Mouse (Mus musculus) gonadal fat pad, adult 2 months (tissue): ENCODE data around the gene Cebpe. TPM values are rescaled to one million over a fixed set of nuclear protein-coding genes. Genes with fewer than 3 reads are reported as not detected.
A peak's percentile ranks its signal among the peaks of the same experiment; 100 is the strongest.

ENCODE experiments used
- DNase-seq: peaks from one replicate; pipeline ENCODE4 v3.0.0-alpha.2; 2012; ENCODE audit warnings: low read depth
- polyA plus RNA-seq: library from polyadenylated mRNA; depleted of rRNA; stranded (reverse); fragments of >200 nt; gene quantifications from 2 replicates; pipeline ENCODE4 v1.2.3, GENCODE M21; 2012

Gene Cebpe
- polyA plus RNA-seq, 1 experiment: 0.63 TPM

GRCm38 (mm10) chr14:54721711-54722110 is 9.7 kb upstream of the Cebpe start:
- DNase-seq: no peak

DNA sequence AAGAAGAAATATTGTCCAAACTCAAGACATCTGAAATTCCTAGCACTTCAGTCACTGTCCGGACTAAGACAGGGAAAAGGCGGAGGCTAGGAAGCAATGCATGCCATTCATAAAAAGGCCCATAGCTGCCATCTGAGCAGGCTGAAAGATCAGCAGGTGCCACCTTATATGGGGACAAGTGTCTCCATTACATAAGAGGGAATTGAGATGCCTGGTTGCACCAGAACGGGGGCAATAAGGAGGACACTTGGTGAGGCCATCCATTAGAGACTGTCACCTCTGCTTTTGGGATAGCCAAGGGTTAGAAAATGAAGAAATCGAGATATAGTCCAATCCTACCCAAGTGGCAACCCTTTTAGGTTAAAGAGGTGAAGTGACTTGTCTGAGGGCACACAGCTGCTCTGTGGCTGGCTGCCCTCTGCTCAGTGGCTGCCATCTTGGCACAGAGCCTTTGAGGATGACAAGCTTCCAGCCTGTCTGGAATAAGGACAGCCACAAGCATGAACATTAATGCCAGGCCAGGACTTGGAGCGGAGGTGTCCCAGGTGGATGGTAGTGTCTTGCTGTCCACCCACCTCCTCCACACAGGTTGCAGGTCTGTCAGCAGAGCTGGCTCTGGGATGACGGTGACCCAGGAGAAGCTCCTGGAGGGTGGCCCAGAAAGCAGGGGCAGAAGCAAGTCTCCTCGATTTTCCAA is 8.8 kb upstream of the Cebpe start:
- no peak for DNase-seq

DNA sequence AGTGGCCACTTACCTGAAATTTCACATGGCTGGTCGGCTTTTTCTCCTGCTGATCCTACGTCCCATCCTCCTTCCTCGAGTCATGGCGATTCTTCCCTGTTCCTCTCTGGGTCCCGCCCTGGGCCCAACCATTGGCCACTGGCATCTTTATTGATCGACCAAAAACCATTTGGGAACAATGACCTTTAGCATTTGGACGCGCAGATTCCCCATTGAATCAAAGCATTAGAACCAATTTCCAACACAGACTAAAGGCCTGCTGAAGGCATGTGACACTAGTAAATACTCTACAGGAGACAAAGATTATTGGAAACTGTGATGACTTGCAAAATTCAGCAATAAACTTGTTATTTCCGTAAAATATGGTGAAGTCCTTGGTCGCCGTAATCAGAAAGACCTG is 8.1 kb upstream of the Cebpe start:
- no peak for DNase-seq

DNA sequence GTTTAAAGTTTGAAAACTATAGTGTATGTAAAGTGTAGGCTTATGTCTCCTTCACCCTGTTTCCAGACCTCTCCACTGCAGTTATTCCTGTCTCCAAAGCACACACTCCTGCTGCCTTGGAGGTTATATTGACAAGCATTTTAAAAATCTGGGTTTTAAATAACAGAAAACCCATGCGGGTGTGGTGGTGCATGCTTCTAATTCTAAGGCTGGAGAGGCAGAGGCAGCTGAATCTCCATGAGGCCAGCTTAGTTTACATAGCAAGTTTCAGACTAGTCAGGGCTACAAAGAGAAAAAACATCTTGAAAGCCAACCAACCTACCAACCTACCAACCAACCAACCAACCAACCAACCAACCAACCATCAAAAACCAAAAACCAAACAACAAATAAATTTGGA is 3.4 kb upstream of the Cebpe start:
- DNase-seq: no peak

GRCm38 (mm10) chr14:54714617-54715081 is 2.7 kb upstream of the Cebpe start:
- no peak for DNase-seq

- DNase-seq: no peak
Observed at GRCm38 (mm10) chr14:54714121-54714520, 2.1 kb upstream of the Cebpe start.

DNA sequence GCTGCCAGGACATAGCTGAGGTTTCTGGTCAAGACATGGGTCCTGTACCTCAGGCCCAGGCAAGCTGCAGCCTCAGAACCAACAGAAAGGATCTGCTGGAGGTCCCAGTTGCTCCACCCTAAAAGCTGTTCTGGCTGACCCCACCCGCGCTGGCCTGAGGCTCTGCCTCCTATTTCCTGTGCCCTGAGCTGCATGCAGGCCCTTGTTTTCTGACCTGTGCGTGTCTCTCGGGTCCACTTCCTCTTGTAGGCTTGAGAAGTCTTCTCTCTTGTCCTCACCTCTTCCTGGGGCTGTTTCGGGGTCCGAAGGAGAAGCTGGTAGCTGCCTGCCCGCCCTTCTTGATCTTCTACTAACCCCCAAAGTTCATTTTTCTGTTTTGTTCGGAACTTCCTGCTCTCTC is 887 bp upstream of the Cebpe start:
- DNase-seq: no peak

- DNase-seq: no peak
Observed at GRCm38 (mm10) chr14:54709054-54709453, 2.9 kb downstream of the Cebpe start.

DNA sequence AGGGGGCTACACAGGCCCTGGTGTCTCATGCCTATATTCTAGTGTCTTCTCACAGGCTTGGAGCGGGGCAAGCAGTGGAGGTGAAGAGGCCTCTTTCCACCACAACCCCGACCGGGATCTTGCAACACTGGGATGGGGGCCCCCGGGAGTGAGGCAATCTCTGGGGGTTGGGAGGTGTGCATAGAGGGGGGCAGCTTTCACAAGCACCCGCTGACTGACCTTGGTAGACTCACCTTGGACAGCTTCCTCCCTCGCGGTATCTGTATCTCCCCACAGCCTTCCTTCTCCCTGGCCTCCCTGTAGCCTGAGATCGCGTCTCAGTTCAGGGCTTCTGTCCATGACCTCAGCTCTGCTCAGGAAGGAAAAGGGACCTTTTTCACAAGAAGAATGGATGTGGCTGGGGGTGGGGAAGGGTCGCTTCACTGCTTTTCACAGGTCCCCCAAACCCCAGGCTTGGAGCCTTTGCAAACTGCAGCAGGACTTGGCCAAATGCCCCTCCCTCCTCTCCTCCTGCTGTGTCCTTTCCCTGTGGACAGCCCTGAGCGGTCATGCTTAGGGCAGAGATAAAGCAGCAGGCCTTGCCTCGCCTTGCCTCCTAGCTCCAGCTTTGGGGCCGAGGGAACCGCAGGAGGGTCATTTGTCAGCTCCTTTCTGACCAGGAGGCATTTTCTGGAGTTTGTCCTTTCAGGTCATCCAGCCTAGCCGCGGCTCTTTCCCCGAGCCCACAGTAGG is 5.2 kb downstream of the Cebpe start:
- DNase-seq: no peak

GRCm38 (mm10) chr14:54705844-54706243 is 6.1 kb downstream of the Cebpe start:
- no peak for DNase-seq

- no peak for DNase-seq
Observed at GRCm38 (mm10) chr14:54703207-54703606, 8.8 kb downstream of the Cebpe start.

- DNase-seq: no peak
Observed at GRCm38 (mm10) chr14:54701298-54701697, 10.7 kb downstream of the Cebpe start.

GRCm38 (mm10) chr14:54699586-54699985 is 12.4 kb downstream of the Cebpe start:
- DNase-seq: no peak

- no peak for DNase-seq
Observed at GRCm38 (mm10) chr14:54698733-54699132, 13.2 kb downstream of the Cebpe start, which contains the start of gene Gm29776. Gene Gm29776, minus strand, starts transcription at chr14:54698833.

DNA sequence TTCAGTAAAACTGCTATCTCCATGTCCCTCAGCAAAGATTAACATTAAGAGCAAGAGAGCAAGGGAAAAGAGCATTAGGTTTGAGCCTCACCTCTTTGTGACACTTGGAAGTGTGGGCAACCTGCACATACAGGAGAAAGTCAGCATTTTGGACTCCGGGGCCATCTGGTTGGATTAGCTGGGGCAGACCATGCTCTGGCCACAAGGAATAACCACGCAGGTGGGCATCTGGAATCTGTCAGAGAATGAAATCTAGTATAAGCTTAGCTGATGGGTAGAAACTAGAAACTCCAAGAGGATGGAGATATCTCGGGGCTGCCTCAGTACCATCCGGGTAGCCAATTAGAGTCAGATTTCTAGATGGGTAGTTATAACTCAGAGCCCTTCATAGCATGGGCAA is 15.2 kb downstream of the Cebpe start:
- no peak for DNase-seq

DNA sequence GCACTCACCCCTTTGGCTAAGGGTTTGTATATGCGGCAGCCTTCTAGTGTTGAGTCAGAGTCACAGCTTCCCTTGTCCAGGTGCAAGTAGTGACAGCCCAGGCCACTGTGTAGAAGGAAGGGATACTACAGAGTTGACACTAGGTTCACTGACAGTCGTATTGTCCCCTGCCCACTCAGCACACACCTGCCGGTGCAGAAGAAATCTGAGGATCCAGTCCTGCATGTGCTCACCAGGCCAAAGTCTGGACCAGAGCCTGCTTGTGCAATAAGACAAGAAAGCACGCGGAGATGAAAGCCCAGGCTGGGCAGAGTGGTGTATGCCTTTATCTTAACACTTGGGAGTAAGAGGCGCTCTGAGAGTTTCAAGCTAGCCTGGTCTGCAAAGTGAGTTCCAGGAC is 16.9 kb downstream of the Cebpe start:
- DNase-seq: no peak

- no peak for DNase-seq
Observed at GRCm38 (mm10) chr14:54687251-54687650, 24.7 kb downstream of the Cebpe start.

- DNase-seq: peak; percentile 95
Observed at GRCm38 (mm10) chr14:54686522-54687143, 25.3 kb downstream of the Cebpe start, which contains the start of gene Acin1. Gene Acin1, minus strand, starts transcription at chr14:54686931.

DNA sequence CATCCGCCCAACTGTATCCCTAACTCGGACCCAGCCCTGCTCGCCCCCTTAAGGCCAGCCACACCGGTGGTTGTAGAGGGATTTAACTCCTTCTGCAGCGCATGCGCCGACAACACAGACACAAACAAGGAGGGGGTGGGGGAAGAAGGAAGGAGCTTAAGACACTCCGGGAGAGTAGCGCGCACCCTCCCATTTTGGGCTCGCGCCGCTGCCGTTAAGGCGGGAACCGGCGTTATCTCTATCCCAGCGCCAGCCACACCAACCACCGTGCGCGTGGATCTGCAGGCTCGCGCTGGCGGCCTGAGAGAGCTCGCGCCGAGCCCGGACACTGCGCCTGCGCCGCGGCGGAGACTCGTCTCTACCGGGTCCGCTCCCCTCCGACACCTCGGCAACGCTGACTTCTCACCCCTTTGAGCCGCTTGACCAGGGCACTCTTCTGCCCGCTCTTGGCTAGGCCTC is 25.9 kb downstream of the Cebpe start, which contains the start of gene 1700123O20Rik:
1700123O20Rik (plus strand) TSS at position 154 of the 459 bp plus-strand sequence.
- no peak for DNase-seq

- DNase-seq: no peak
Observed at GRCm38 (mm10) chr14:54685471-54685870, 26.5 kb downstream of the Cebpe start.

GRCm38 (mm10) chr14:54682396-54682795 is 29.6 kb downstream of the Cebpe start:
- DNase-seq: no peak

DNA sequence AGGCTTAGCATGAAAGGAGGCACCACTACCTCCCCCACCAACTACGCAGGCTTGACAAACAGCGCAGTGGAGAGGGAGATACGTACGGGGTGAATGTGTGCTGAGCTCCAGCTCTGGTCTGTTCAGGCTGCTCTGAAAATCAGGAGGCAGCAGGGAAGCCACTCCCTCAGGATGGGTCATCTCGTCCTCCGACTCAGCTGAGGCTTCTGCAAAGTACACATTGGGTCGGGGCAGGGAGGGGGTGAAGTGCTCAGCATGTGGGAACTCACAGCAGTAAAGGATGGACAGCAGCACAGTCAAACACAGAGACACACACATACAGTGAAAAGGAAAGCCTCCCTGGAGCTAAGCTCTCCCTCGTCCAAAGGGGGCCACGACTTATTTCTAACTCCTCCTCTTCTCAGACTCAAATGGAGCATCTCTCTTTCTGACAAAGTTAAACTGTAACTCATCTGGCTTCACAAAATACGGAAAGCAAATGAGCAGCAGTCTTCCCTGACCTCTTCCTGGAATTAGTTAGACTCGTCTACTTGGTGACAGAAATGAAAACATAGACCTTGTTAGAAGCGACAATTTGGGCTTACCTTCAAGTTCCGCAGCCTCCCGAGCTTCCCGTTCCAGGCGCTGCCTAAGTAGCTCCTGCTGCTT is 33.2 kb downstream of the Cebpe start:
- DNase-seq: no peak
